Mouse (Mus musculus) bone marrow macrophage, adult 2 months (primary cell): ENCODE data around the gene Il1rl2. TPM values are rescaled to one million over a fixed set of nuclear protein-coding genes. Genes with fewer than 3 reads are reported as not detected.

Source experiments
- H3K27ac ChIP-seq: 2 replicates; pipeline ENCODE4 v1.5.1; 2012; ENCODE audit warnings: low read depth, low read length; ENCODE audit not compliant: insufficient read depth
- H3K4me1 ChIP-seq: 2 replicates; pipeline ENCODE4 v1.6.1; 2012; ENCODE audit warnings: low read length; ENCODE audit not compliant: control insufficient read depth, insufficient read depth
- H3K4me3 ChIP-seq: 2 replicates; pipeline ENCODE4 v1.5.1; 2012; ENCODE audit warnings: mild to moderate bottlenecking, low read length, moderate library complexity; ENCODE audit not compliant: insufficient read depth
- CTCF ChIP-seq: IDR thresholded peaks from 2 replicates; pipeline ENCODE4 v1.5.1; 2012; ENCODE audit warnings: low read depth, mild to moderate bottlenecking, low read length, moderate library complexity
- POLR2A ChIP-seq: IDR thresholded peaks from 2 replicates; pipeline ENCODE4 v1.6.1; 2012; ENCODE audit warnings: mild to moderate bottlenecking, low read depth, low read length, borderline replicate concordance
- polyA plus RNA-seq: library from polyadenylated mRNA; stranded (reverse); fragments of >200 nt; gene quantifications from 2 replicates; pipeline ENCODE4 v1.2.4, GENCODE M21; 2012; ENCODE audit not compliant: missing spikeins, insufficient read depth, insufficient read length

The Il1rl2 gene
- polyA plus RNA-seq, 1 experiment = 0.46 TPM

- no peak for TF ChIP-seq CTCF
- no peak for TF ChIP-seq POLR2A
- H3K4me1 ChIP-seq = peaks cover 29% of the 10 kb centered on the region
- H3K27ac ChIP-seq = no peak overlapping the region
- no peak overlapping the region for H3K4me3 ChIP-seq
Measured at GRCm38 (mm10) chr1:40352158-40352903, 27.9 kb downstream of the Il1rl2 start.

- Histone ChIP-seq H3K4me3 (no peak overlapping the region), H3K27ac (no peak overlapping the region), H3K4me1 (peaks cover 27% of the 10 kb centered on the region)
- TF ChIP-seq POLR2A = no peak
- no peak for TF ChIP-seq CTCF
Measured at GRCm38 (mm10) chr1:40352904-40353286, 28.5 kb downstream of the Il1rl2 start.

- TF ChIP-seq CTCF (no peak), POLR2A (no peak)
- no peak overlapping the region for H3K27ac ChIP-seq
- peaks cover 41% of the 10 kb centered on the region for H3K4me1 ChIP-seq
- no peak overlapping the region for H3K4me3 ChIP-seq
Measured at GRCm38 (mm10) chr1:40354665-40355064, 30.3 kb downstream of the Il1rl2 start.

DNA sequence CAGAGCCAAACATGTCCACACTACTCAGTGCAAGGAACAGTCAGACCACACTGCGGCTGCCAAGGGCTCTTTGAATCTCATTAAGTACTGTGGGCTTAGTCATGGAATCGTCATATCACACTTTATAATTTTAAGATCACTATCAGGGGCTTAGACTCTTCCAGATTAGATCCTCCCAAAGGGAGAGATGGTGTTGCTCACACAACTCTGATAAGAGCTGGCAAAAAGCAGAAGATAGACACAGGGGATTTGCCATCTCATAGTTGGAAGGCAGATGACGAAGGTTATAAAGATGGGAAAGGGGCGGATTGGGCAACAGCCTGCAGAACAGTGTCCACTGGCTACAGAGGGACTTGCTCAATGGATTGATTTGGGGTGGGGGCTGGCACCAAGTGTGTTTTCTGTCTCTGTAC lies 31.0 kb downstream of the Il1rl2 start:
- Histone ChIP-seq H3K4me3 (no peak overlapping the region), H3K4me1 (peaks cover 48% of the 10 kb centered on the region), H3K27ac (no peak overlapping the region)
- TF ChIP-seq CTCF (0 out of 2 replicates have a peak, but pooled peaks have one; percentile 7), POLR2A (no peak)

DNA sequence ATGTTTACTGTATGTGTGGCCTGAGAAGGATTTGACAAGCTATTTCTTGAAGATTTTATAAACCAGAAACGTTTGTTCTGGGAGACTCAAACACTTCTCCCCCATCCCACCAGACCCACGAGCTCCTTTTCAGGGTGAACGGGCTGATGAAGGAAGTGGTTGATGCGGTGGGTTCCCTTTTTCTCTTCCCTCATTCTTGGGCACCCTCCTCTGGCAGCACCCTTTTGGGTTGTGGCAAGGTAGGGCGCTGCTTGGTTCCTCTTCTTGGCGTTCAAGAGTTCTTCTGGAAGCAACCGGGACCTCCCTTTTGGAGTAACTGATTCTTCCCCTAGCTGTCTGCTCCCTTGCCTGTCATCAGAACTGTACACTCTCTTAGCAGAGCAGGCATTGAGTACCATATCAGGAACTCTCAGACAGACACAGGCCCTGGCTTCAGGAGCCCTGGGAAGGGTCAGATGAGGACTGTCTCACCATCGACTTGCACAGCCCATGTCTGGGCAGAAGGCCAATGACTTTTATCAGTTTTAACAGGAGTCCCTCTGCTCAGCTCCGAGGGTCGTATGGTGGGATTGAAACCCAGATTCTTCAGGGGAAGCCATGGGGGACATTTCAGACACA lies 31.6 kb downstream of the Il1rl2 start:
- Histone ChIP-seq H3K4me1 (peaks cover 48% of the 10 kb centered on the region), H3K4me3 (no peak overlapping the region), H3K27ac (no peak overlapping the region)
- TF ChIP-seq CTCF (no peak), POLR2A (no peak)

DNA sequence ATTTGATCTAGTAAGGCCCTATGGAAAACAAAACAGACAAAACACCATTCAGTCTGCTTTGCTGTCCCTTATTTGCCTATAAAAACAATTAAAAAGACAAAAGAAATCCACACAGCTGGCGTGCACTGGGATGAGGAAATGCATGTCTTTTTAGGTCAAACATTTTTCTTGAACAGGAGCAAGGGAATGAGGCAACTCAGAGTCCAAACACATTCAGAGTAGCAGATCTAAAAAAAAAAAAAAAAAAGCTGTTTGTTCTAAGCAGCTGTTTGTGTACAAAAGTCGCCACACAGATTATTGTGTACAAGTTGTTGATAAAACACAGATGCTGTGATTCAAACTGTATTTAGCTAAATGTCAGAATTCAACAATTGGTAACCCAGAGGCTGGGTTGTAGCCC lies 33.5 kb downstream of the Il1rl2 start:
- Histone ChIP-seq H3K4me1 (peaks cover 48% of the 10 kb centered on the region), H3K4me3 (no peak overlapping the region), H3K27ac (no peak overlapping the region)
- TF ChIP-seq POLR2A = no peak
- no peak for TF ChIP-seq CTCF

GRCm38 (mm10) chr1:40358351-40358750 lies 33.9 kb downstream of the Il1rl2 start:
- H3K4me1 ChIP-seq = peaks cover 48% of the 10 kb centered on the region
- no peak overlapping the region for H3K4me3 ChIP-seq
- TF ChIP-seq CTCF (no peak), POLR2A (no peak)
- no peak overlapping the region for H3K27ac ChIP-seq

GRCm38 (mm10) chr1:40358771-40359181 lies 34.4 kb downstream of the Il1rl2 start:
- Histone ChIP-seq H3K4me1 (peaks cover 48% of the 10 kb centered on the region), H3K4me3 (no peak overlapping the region), H3K27ac (no peak overlapping the region)
- TF ChIP-seq POLR2A = no peak

DNA sequence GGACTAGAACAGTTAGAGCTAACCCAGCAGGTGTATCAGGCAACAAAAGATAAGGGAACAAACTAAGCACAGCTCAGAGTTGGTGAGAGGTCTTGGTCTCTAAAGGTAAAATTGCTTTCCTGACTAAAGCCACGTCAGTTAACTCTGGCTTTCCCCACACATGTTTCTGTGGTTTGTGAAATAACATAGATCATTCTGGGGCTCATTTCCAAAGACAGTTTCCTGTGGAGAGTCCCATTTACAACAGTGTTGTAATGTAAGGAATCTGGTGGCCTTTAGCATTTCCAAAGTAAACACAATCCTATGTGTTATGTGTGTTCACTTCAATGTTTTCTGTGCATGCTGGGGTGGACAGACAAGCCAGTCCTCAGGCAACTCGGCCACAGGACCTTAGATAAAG lies 35.3 kb downstream of the Il1rl2 start:
- no peak for TF ChIP-seq CTCF
- no peak for TF ChIP-seq POLR2A
- H3K27ac ChIP-seq = no peak overlapping the region
- no peak overlapping the region for H3K4me3 ChIP-seq
- peaks cover 43% of the 10 kb centered on the region for H3K4me1 ChIP-seq

DNA sequence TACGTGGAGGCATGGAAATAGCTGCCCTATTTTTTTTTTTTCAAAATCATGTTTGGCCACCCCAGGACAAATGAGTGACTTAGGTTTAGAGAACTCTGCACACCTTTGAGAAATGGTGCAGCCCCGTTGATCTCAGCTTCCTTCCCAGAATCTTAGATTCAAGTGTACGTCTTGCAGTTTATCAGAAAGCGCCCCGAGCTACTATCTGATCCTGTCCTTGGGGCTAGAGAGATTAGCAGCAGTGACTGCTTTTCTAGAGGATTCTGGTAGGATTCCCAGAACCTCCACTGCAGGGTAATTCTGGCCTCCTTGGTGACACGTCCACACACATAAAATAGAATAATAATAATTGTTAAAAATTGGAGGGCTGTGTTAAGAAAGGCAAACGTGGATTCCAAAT lies 36.6 kb downstream of the Il1rl2 start:
- Histone ChIP-seq H3K27ac (no peak overlapping the region), H3K4me1 (peaks cover 31% of the 10 kb centered on the region), H3K4me3 (no peak overlapping the region)
- TF ChIP-seq POLR2A (no peak), CTCF (no peak)
